Mouse (Mus musculus) cortical plate, adult 2 months (tissue): ENCODE results near the gene Dgcr2.

Source experiments
- CTCF ChIP-seq: fragments of 200-500 bp; IDR thresholded peaks from 2 replicates; pipeline ENCODE4 v1.5.1; 2011; ENCODE audit warnings: mild to moderate bottlenecking, control low read depth, low read length; ENCODE audit not compliant: insufficient read depth; ENCODE audit errors: extremely low read depth
- POLR2A ChIP-seq: fragments of 200-500 bp; IDR thresholded peaks from 2 replicates; pipeline ENCODE4 v1.6.1; 2011; ENCODE audit warnings: mild to moderate bottlenecking, low read length, control low read depth; ENCODE audit not compliant: insufficient read depth; ENCODE audit errors: extremely low read depth

GRCm38 (mm10) chr16:17802839-17803674, 95.3 kb downstream of the Dgcr2 start:
- TF ChIP-seq CTCF (no peak), POLR2A (no peak)
